Mouse (Mus musculus) urinary bladder, postnatal 0 days (tissue): ENCODE results near the gene Cab39. TPM values are rescaled to one million over a fixed set of nuclear protein-coding genes. Genes with fewer than 3 reads are reported as not detected.

Experiments
- microRNA-seq: library from miRNA; unstranded; fragments of <30 nt; microRNA quantifications from one replicate; pipeline ENCODE4, GENCODE M21; 2016
- polyA plus RNA-seq: library from polyadenylated mRNA; unstranded; fragments of >200 nt; fragmentation: Nextera tagmentation; extraction: Ambion mirVana; gene quantifications from 2 replicates; pipeline ENCODE4 v1.2.1, GENCODE M21; 2015

The Cab39 gene
- polyA plus RNA-seq: 35.6 and 46.3 TPM in 2 replicates

DNA sequence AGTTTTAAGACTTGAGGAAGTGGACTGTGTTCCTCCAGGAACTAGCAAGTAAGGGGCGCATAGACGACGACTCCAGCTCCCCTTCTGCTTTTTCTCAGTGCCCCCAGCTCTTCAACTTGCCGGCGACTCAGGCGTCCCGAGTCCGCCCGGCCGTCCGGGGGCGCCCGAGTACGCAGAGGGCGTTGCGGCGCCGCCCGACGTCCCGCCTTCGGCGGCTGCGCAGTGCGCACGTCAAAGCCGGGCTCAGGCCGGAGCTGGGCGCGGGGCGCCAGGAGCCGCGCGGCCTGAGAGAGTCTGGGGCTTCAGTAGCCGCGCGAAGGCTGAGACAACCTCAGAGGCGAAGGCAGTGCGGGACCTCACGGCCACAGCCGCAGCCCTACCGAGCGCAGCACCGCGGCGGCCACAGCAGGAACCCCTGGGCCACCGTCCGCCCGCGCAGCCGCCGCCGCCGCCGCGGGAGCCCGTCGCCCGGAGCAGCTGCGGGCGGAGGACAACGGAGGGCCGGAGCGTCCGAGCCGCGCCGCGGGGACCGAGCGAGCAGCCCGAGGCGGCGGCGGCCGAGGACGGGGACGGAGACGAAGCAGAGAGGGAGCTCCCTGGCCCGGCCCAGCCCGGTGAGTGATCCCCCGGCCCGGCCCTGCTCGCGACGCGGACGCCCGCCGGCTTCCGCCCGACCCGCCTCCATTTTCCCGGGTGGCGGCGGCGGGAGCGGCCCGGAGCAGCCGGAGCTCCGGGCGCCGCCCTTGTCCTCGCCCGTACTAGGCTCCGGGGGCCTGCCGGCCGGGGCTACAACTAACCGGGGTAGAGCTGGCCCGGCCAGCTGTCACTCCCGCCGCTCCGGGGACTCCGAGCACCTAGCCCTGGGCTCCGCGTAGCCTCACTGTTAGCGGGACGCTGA, at the start of gene Cab39:
Gene Cab39 (plus strand): TSS at position 234 of the 898 bp plus-strand sequence.

DNA sequence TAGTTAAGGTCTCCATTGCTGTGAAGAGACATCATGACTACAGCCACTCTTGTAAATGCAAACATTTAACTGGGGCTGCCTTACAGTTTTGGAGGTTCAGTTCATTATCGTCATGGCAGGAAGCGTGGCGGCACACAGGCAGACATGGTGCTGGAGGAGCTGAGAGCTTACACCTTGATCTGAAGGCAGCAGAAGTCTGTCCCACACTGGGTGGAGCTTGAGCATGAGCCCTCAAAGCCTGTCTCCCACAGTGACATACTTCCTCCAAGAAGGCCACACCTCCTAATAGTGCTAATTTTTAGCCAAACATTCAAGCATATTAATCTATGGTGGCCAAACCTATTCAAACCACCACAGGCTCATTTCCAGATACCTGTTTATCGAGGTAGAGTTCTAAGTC, 14.8 kb upstream of the Cab39 start, which contains the start of gene A630001G21Rik:
Gene A630001G21Rik (minus strand): TSS at position 208 of the 400 bp plus-strand sequence.

GRCm38 (mm10) chr1:85894231-85894747, 101.0 kb downstream of the Cab39 start, which contains the start of gene Itm2c:
Itm2c (plus strand) TSS chr1:85894281.

Small RNAs within 50 kb of the gene (microRNA-seq; reads per million reads assigned to microRNA genes)
- gene Gm25472: not detected
- not detected for gene Mir8096

Other genes starting within 250 kb of the Cab39 start
- gene G530012D18Rik, start 217.8 kb upstream of the Cab39 start, polyA plus RNA-seq: not detected in 2 replicates
- 4.8 and 5.6 TPM in 2 replicates for gene Sp110, start 194.6 kb upstream of the Cab39 start, polyA plus RNA-seq
- 3.3 and 6.1 TPM in 2 replicates for gene Sp140, start 193.1 kb upstream of the Cab39 start, polyA plus RNA-seq
- 5.3 and 7.8 TPM in 2 replicates for gene Sp100, start 143.5 kb upstream of the Cab39 start, polyA plus RNA-seq
- gene A630001G21Rik, start 14.8 kb upstream of the Cab39 start, polyA plus RNA-seq: 2.3 and 2.4 TPM in 2 replicates
- 125 and 138 TPM in 2 replicates for gene Itm2c, start 100.8 kb downstream of the Cab39 start, polyA plus RNA-seq
- 0.20 TPM in 1 of 2 replicates, not detected in the other for gene 4933407L21Rik, start 135.0 kb downstream of the Cab39 start, polyA plus RNA-seq
- gene Gpr55, start 167.6 kb downstream of the Cab39 start, polyA plus RNA-seq: 0.06 and 0.11 TPM in 2 replicates
- gene Spata3, start 223.4 kb downstream of the Cab39 start, polyA plus RNA-seq: not detected in 2 replicates